Mouse (Mus musculus): ENCODE measurements around the gene Rhebl1.
"Not testable (repeated sequence)": the region's sequence is repeated elsewhere in the genome, so short reads cannot be mapped to it uniquely, and the experiment has no call there.

GRCm38 (mm10) chr15:98918499-98918895 lies 24.2 kb upstream of the Rhebl1 start:
- not testable (repeated sequence) for TF ChIP-seq CTCF (IDR thresholded peaks at IDR 0.05; ENCODE audit: borderline replicate concordance, insufficient read depth, low read depth, low read length); POLR2A (IDR thresholded peaks at IDR 0.05; ENCODE audit: borderline replicate concordance, insufficient read depth, low read length)

Data from cerebellum, adult 2 months (tissue).